Mouse (Mus musculus) embryonic facial prominence, embryonic 14.5 days (tissue): ENCODE data around the gene Paqr5. TPM values are rescaled to one million over a fixed set of nuclear protein-coding genes. Genes with fewer than 3 reads are reported as not detected.

Experiments used
- ATAC-seq: fragments of 200-750 bp; cut with Nextera tagmentation; 2 replicates; pipeline ENCODE4 v1.8.0; 2017; ENCODE audit warnings: low read depth, moderate number of reproducible peaks, moderate TSS enrichment
- DNase-seq: peaks from one replicate; pipeline ENCODE4 v3.0.0-alpha.2; 2015; ENCODE audit warnings: low spot score
- H3K27ac ChIP-seq: fragments of 300-500 bp; sonication (generic); replicated peaks from 2 replicates; pipeline ENCODE4 v1.5.1; 2014; ENCODE audit warnings: low read depth, mild to moderate bottlenecking, low read length, moderate library complexity
- H3K27me3 ChIP-seq: fragments of 300-500 bp; sonication (generic); replicated peaks from 2 replicates; pipeline ENCODE4 v1.6.1; 2014; ENCODE audit warnings: low read length; ENCODE audit not compliant: control insufficient read depth, insufficient read depth
- H3K36me3 ChIP-seq: fragments of 300-500 bp; sonication (generic); 2 replicates; pipeline ENCODE4 v1.6.1; 2014; ENCODE audit warnings: low read length, mixed read lengths; ENCODE audit not compliant: control insufficient read depth, insufficient read depth
- H3K4me1 ChIP-seq: fragments of 300-500 bp; sonication (generic); 2 replicates; pipeline ENCODE4 v1.6.1; 2014; ENCODE audit warnings: antibody characterized with exemption, low read length; ENCODE audit not compliant: control insufficient read depth, insufficient read depth
- H3K4me2 ChIP-seq: fragments of 300-500 bp; sonication (generic); 2 replicates; pipeline ENCODE4 v1.6.1; 2014; ENCODE audit warnings: low read depth, mild to moderate bottlenecking, low read length, moderate library complexity, mixed read lengths
- H3K4me3 ChIP-seq: fragments of 300-500 bp; sonication (generic); 2 replicates; pipeline ENCODE4 v1.5.1; 2014; ENCODE audit warnings: low read depth, mild to moderate bottlenecking, low read length
- H3K9ac ChIP-seq: fragments of 300-500 bp; sonication (generic); 2 replicates; pipeline ENCODE4 v1.6.1; 2014; ENCODE audit warnings: low read depth, mild to moderate bottlenecking, low read length, moderate library complexity, mixed read lengths
- H3K9me3 ChIP-seq: fragments of 300-500 bp; sonication (generic); 2 replicates; pipeline ENCODE4 v1.6.1; 2016; ENCODE audit warnings: low read length; ENCODE audit not compliant: control insufficient read depth
- WGBS: fragments of 180-500 bp; shearing (Covaris S2); extraction: QIAGEN DNeasy Blood & Tissue Kit; methylation state at CpG from one replicate; pipeline ENCODE4 v1.1.7; 2014; 5-methylcytosine and 5-hydroxymethylcytosine counted together
- polyA plus RNA-seq: library from polyadenylated mRNA; unstranded; fragments of >200 nt; fragmentation: Nextera tagmentation; extraction: Ambion mirVana; gene quantifications from 2 replicates; pipeline ENCODE4 v1.2.1, GENCODE M21; 2014

Paqr5 gene
- polyA plus RNA-seq, 1 experiment from 2014 or later = 7.4 TPM

- H3K27ac ChIP-seq = no peak overlapping the region
- H3K36me3 ChIP-seq = no peaks in the 10 kb centered on the region
- H3K9ac ChIP-seq = no peak overlapping the region
- ATAC-seq = no peak
- no peak for DNase-seq
- WGBS = 77% methylated on average over 1 of the region's 1 CpGs
- no peak overlapping the region for H3K4me2 ChIP-seq
- H3K4me1 ChIP-seq = no peaks in the 10 kb centered on the region
- no peaks in the 10 kb centered on the region for H3K9me3 ChIP-seq
- no peak overlapping the region for H3K4me3 ChIP-seq
- no peaks in the 10 kb centered on the region for H3K27me3 ChIP-seq
These were observed 66.6 kb downstream of the Paqr5 start for GRCm38 (mm10) chr9:61959921-61960569.

GRCm38 (mm10) chr9:61954707-61955106 lies 71.9 kb downstream of the Paqr5 start:
- no peak overlapping the region for H3K9ac ChIP-seq
- H3K27me3 ChIP-seq = no peaks in the 10 kb centered on the region
- H3K9me3 ChIP-seq = no peaks in the 10 kb centered on the region
- H3K4me3 ChIP-seq = no peak overlapping the region
- no peaks in the 10 kb centered on the region for H3K4me1 ChIP-seq
- no peak overlapping the region for H3K27ac ChIP-seq
- no peak overlapping the region for H3K4me2 ChIP-seq
- DNase-seq (no peak), ATAC-seq (no peak)
- no peaks in the 10 kb centered on the region for H3K36me3 ChIP-seq

GRCm38 (mm10) chr9:61952241-61952640 lies 74.4 kb downstream of the Paqr5 start:
- Histone ChIP-seq H3K9me3 (no peaks in the 10 kb centered on the region), H3K4me3 (no peak overlapping the region), H3K9ac (no peak overlapping the region), H3K36me3 (no peaks in the 10 kb centered on the region), H3K4me2 (no peak overlapping the region), H3K4me1 (no peaks in the 10 kb centered on the region), H3K27me3 (no peaks in the 10 kb centered on the region), H3K27ac (no peak overlapping the region)
- ATAC-seq = no peak
- 48% methylated on average over 7 of the region's 7 CpGs for WGBS
- no peak for DNase-seq

GRCm38 (mm10) chr9:61947402-61948346 lies 79.0 kb downstream of the Paqr5 start:
- DNase-seq (peak; percentile 95), ATAC-seq (peak; percentile 81)
- Histone ChIP-seq H3K9me3 (no peaks in the 10 kb centered on the region), H3K4me1 (peaks cover 7% of the 10 kb centered on the region; the same call in 1 of the 2 replicates), H3K4me3 (peak overlapping the region; percentile 84), H3K9ac (peak overlapping the region; percentile 78), H3K27ac (peak overlapping the region; percentile 59), H3K27me3 (no peaks in the 10 kb centered on the region), H3K36me3 (peaks cover 2% of the 10 kb centered on the region; the same call in 1 of the 2 replicates), H3K4me2 (peak overlapping the region; percentile 96)
- 5% methylated on average over 24 of the region's 24 CpGs for WGBS

GRCm38 (mm10) chr9:61946623-61947401 lies 79.8 kb downstream of the Paqr5 start, which contains the start of gene Kif23:
Gene Kif23 (minus strand): TSS chr9:61946774.
- H3K4me1 ChIP-seq = peaks cover 7% of the 10 kb centered on the region; the same call in 1 of the 2 replicates
- under 1% methylated on average over 26 of the region's 44 CpGs for WGBS
- H3K9ac ChIP-seq = peak within 1 kb of the TSS; percentile 78
- ATAC-seq (peak; percentile 93), DNase-seq (peak; percentile 97)
- peak within 1 kb of the TSS; percentile 96 for H3K4me2 ChIP-seq
- H3K27me3 ChIP-seq = no peaks in the 10 kb centered on the region
- H3K9me3 ChIP-seq = no peaks in the 10 kb centered on the region
- peak within 1 kb of the TSS; percentile 68 for H3K27ac ChIP-seq
- peaks cover 7% of the 10 kb centered on the region; the same call in 1 of the 2 replicates for H3K36me3 ChIP-seq
- peak within 1 kb of the TSS; percentile 84 for H3K4me3 ChIP-seq

- H3K4me2 ChIP-seq = peak overlapping the region; percentile 96
- H3K36me3 ChIP-seq = peaks cover 14% of the 10 kb centered on the region
- 0% methylated on average over 27 of the region's 38 CpGs for WGBS
- H3K4me3 ChIP-seq = peak overlapping the region; percentile 84
- H3K9me3 ChIP-seq = no peaks in the 10 kb centered on the region
- DNase-seq (peak; percentile 62), ATAC-seq (peak; percentile 81)
- no peaks in the 10 kb centered on the region for H3K27me3 ChIP-seq
- peak overlapping the region; percentile 78 for H3K9ac ChIP-seq
- peaks cover 7% of the 10 kb centered on the region; the same call in 1 of the 2 replicates for H3K4me1 ChIP-seq
- peak overlapping the region; percentile 68 for H3K27ac ChIP-seq
These were observed 80.6 kb downstream of the Paqr5 start for GRCm38 (mm10) chr9:61945973-61946611.

GRCm38 (mm10) chr9:61941054-61941453 lies 85.6 kb downstream of the Paqr5 start:
- H3K27me3 ChIP-seq = no peaks in the 10 kb centered on the region
- 94% methylated on average over 3 of the region's 3 CpGs for WGBS
- peaks cover 7% of the 10 kb centered on the region; the same call in 1 of the 2 replicates for H3K4me1 ChIP-seq
- no peak overlapping the region for H3K27ac ChIP-seq
- no peak overlapping the region for H3K4me2 ChIP-seq
- no peaks in the 10 kb centered on the region for H3K9me3 ChIP-seq
- ATAC-seq (no peak), DNase-seq (no peak)
- H3K36me3 ChIP-seq = peaks cover 62% of the 10 kb centered on the region
- H3K4me3 ChIP-seq = no peak overlapping the region
- no peak overlapping the region for H3K9ac ChIP-seq

- no peak overlapping the region for H3K9ac ChIP-seq
- peaks cover 86% of the 10 kb centered on the region for H3K36me3 ChIP-seq
- WGBS = 71% methylated on average over 2 of the region's 2 CpGs
These were observed 93.3 kb downstream of the Paqr5 start for GRCm38 (mm10) chr9:61933333-61933732.

More at GRCm38 (mm10) chr9:61933333-61933732, 93.3 kb downstream of the Paqr5 start:
- Histone ChIP-seq H3K27ac (no peak overlapping the region), H3K27me3 (no peaks in the 10 kb centered on the region), H3K4me1 (no peaks in the 10 kb centered on the region), H3K9me3 (no peaks in the 10 kb centered on the region), H3K4me3 (no peak overlapping the region), H3K4me2 (no peak overlapping the region)
- ATAC-seq (no peak), DNase-seq (no peak)
